Mouse (Mus musculus): ENCODE data around the gene Trnt1. TPM values are rescaled to one million over a fixed set of nuclear protein-coding genes. Genes with fewer than 3 reads are reported as not detected.

Gene Trnt1
- total and polyA plus RNA-seq, 3 experiments: 6.0 to 33.2 (median 30.5) TPM

DNA sequence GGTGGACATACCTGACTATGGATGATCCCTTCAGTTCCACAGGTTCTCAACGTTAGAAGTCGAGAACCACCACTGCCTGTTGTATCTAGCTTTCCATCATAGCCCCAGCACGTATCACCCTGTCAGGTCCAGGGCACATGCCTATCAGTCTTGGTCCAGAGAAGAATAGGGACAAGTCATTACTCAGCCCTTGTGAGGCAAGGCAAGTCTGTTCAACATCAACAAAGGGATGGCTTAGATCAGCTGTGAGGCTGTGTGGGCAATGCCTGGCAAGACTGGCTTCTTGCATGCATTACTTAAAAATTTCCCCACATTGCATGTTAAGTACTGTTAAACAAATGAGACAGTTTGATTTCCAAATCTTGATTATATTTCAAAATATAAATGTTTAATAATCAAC is 21.1 kb upstream of the Trnt1 start:
- 73% methylated on average over 3 of the region's 3 CpGs for WGBS
- H3K79me2 ChIP-seq (replicated peaks; ENCODE audit: control insufficient read depth, insufficient read depth, low read length): no peaks in the 10 kb centered on the region
- no peak for DNase-seq
- H3K36me3 ChIP-seq (ENCODE audit: control insufficient read depth, insufficient read depth, low read length): no peaks in the 10 kb centered on the region
- H3K4me1 ChIP-seq (ENCODE audit: control insufficient read depth, insufficient read depth, low read length): no peaks in the 10 kb centered on the region
- H3K9ac ChIP-seq (ENCODE audit: low read depth, low read length): no peak overlapping the region
- TF ChIP-seq EP300 (IDR thresholded peaks at IDR 0.05; ENCODE audit: insufficient read depth, low read depth, low read length) (no peak), CTCF (IDR thresholded peaks at IDR 0.05) (no peak), POLR2A (IDR thresholded peaks at IDR 0.05; ENCODE audit: insufficient read depth, low read depth, low read length) (no peak)
- intact Hi-C loops (cut with DNase I): no loop called here
- H3K27ac ChIP-seq: no peak overlapping the region
- H3K4me3 ChIP-seq: no peak overlapping the region
- H3K27me3 ChIP-seq (ENCODE audit: control insufficient read depth, insufficient read depth, low read length): no peaks in the 10 kb centered on the region

GRCm38 (mm10) chr6:106748887-106749388 is 20.0 kb upstream of the Trnt1 start, which contains the start of gene Il5ra:
TSS of gene Il5ra (minus strand) at chr6:106749037.
- no peaks in the 10 kb centered on the region for H3K36me3 ChIP-seq (ENCODE audit: control insufficient read depth, insufficient read depth, low read length)
- no peaks in the 10 kb centered on the region for H3K4me1 ChIP-seq (ENCODE audit: control insufficient read depth, insufficient read depth, low read length)
- H3K4me3 ChIP-seq: no peak within 1 kb of the TSS
- no peaks in the 10 kb centered on the region for H3K79me2 ChIP-seq (replicated peaks; ENCODE audit: control insufficient read depth, insufficient read depth, low read length)
- DNase-seq: no peak
- H3K27ac ChIP-seq: no peak within 1 kb of the TSS
- 37% methylated on average over 6 of the region's 6 CpGs for WGBS
- H3K27me3 ChIP-seq (ENCODE audit: control insufficient read depth, insufficient read depth, low read length): no peaks in the 10 kb centered on the region
- TF ChIP-seq EP300 (IDR thresholded peaks at IDR 0.05; ENCODE audit: insufficient read depth, low read depth, low read length) (no peak), POLR2A (IDR thresholded peaks at IDR 0.05; ENCODE audit: insufficient read depth, low read depth, low read length) (no peak), CTCF (IDR thresholded peaks at IDR 0.05) (no peak)
- no peak within 1 kb of the TSS for H3K9ac ChIP-seq (ENCODE audit: low read depth, low read length)
- intact Hi-C loops (cut with DNase I): no loop called here

- no peaks in the 10 kb centered on the region for H3K4me1 ChIP-seq (ENCODE audit: control insufficient read depth, insufficient read depth, low read length)
- intact Hi-C loops (cut with DNase I): no loop called here
- H3K27me3 ChIP-seq (ENCODE audit: control insufficient read depth, insufficient read depth, low read length): no peaks in the 10 kb centered on the region
- TF ChIP-seq EP300 (IDR thresholded peaks at IDR 0.05; ENCODE audit: insufficient read depth, low read depth, low read length): no peak
- TF ChIP-seq CTCF (IDR thresholded peaks at IDR 0.05): no peak
- TF ChIP-seq POLR2A (IDR thresholded peaks at IDR 0.05; ENCODE audit: insufficient read depth, low read depth, low read length): no peak
- DNase-seq: no peak
- no peak overlapping the region for H3K9ac ChIP-seq (ENCODE audit: low read depth, low read length)
- H3K36me3 ChIP-seq (ENCODE audit: control insufficient read depth, insufficient read depth, low read length): no peaks in the 10 kb centered on the region
- 73% methylated on average over 7 of the region's 7 CpGs for WGBS
- no peak overlapping the region for H3K4me3 ChIP-seq
- no peak overlapping the region for H3K27ac ChIP-seq
- no peaks in the 10 kb centered on the region for H3K79me2 ChIP-seq (replicated peaks; ENCODE audit: control insufficient read depth, insufficient read depth, low read length)
These were observed 18.6 kb upstream of the Trnt1 start for GRCm38 (mm10) chr6:106750291-106750690.

- TF ChIP-seq EP300 (IDR thresholded peaks at IDR 0.05; ENCODE audit: insufficient read depth, low read depth, low read length) (no peak), CTCF (IDR thresholded peaks at IDR 0.05) (no peak), POLR2A (IDR thresholded peaks at IDR 0.05; ENCODE audit: insufficient read depth, low read depth, low read length) (no peak)
These were observed 10.6 kb upstream of the Trnt1 start for GRCm38 (mm10) chr6:106758299-106758698.

GRCm38 (mm10) chr6:106760473-106761218 is 8.3 kb upstream of the Trnt1 start:
- Histone ChIP-seq H3K79me2 (replicated peaks; ENCODE audit: control insufficient read depth, insufficient read depth, low read length) (no peaks in the 10 kb centered on the region), H3K36me3 (ENCODE audit: control insufficient read depth, insufficient read depth, low read length) (no peaks in the 10 kb centered on the region), H3K4me3 (no peak overlapping the region), H3K27ac (no peak overlapping the region), H3K27me3 (ENCODE audit: control insufficient read depth, insufficient read depth, low read length) (no peaks in the 10 kb centered on the region), H3K9ac (ENCODE audit: low read depth, low read length) (no peak overlapping the region), H3K4me1 (ENCODE audit: control insufficient read depth, insufficient read depth, low read length) (no peaks in the 10 kb centered on the region)
- intact Hi-C loops (cut with DNase I): no loop called here
- TF ChIP-seq EP300 (IDR thresholded peaks at IDR 0.05; ENCODE audit: insufficient read depth, low read depth, low read length): no peak
- TF ChIP-seq CTCF (IDR thresholded peaks at IDR 0.05): no peak
- TF ChIP-seq POLR2A (IDR thresholded peaks at IDR 0.05; ENCODE audit: insufficient read depth, low read depth, low read length): no peak
- no peak for DNase-seq
- WGBS: 68% methylated on average over 3 of the region's 3 CpGs

More at GRCm38 (mm10) chr6:106758299-106758698, 10.6 kb upstream of the Trnt1 start:
- DNase-seq: no peak
- 53% methylated on average over 3 of the region's 3 CpGs for WGBS
- H3K27me3 ChIP-seq (ENCODE audit: control insufficient read depth, insufficient read depth, low read length): no peaks in the 10 kb centered on the region
- H3K4me1 ChIP-seq (ENCODE audit: control insufficient read depth, insufficient read depth, low read length): no peaks in the 10 kb centered on the region
- no peak overlapping the region for H3K4me3 ChIP-seq
- intact Hi-C loops (cut with DNase I): no loop called here
- no peak overlapping the region for H3K27ac ChIP-seq
- H3K9ac ChIP-seq (ENCODE audit: low read depth, low read length): no peak overlapping the region
- H3K79me2 ChIP-seq (replicated peaks; ENCODE audit: control insufficient read depth, insufficient read depth, low read length): no peaks in the 10 kb centered on the region
- H3K36me3 ChIP-seq (ENCODE audit: control insufficient read depth, insufficient read depth, low read length): no peaks in the 10 kb centered on the region

DNA sequence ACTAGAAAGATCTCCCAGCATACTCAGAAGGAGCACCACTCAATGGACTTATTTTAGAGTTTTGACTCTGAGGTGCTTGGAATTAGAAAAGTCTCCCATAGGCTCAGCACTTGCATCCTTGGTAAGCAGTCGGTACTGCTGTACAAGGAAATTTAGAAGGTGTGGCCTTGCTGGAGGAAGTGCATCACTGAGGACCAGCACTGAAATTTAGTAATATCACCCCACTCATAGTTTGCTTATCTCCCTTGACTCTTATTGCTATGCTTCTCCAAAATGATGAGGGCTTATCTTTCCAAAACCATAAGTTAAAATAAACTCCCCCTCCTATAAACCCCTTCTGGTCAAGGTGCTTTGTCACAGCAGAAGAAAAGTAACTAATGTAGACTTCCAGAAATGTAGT is 7.4 kb upstream of the Trnt1 start:
- H3K27me3 ChIP-seq (ENCODE audit: control insufficient read depth, insufficient read depth, low read length): no peaks in the 10 kb centered on the region
- H3K27ac ChIP-seq: no peak overlapping the region
- H3K4me3 ChIP-seq: no peak overlapping the region
- DNase-seq: no peak
- intact Hi-C loops (cut with DNase I): no loop called here
- H3K36me3 ChIP-seq (ENCODE audit: control insufficient read depth, insufficient read depth, low read length): no peaks in the 10 kb centered on the region
- H3K4me1 ChIP-seq (ENCODE audit: control insufficient read depth, insufficient read depth, low read length): no peaks in the 10 kb centered on the region
- no peaks in the 10 kb centered on the region for H3K79me2 ChIP-seq (replicated peaks; ENCODE audit: control insufficient read depth, insufficient read depth, low read length)
- WGBS: 59% methylated on average over 1 of the region's 1 CpGs
- H3K9ac ChIP-seq (ENCODE audit: low read depth, low read length): no peak overlapping the region
- TF ChIP-seq CTCF (IDR thresholded peaks at IDR 0.05) (no peak), EP300 (IDR thresholded peaks at IDR 0.05; ENCODE audit: insufficient read depth, low read depth, low read length) (no peak), POLR2A (IDR thresholded peaks at IDR 0.05; ENCODE audit: insufficient read depth, low read depth, low read length) (no peak)
